Mouse (Mus musculus) hindlimb bud, embryonic 11.5 days (tissue): ENCODE results near the gene Rmdn3.
A peak's percentile ranks its signal among the peaks of the same experiment; 100 is the strongest.

Experiments
- DNase-seq: peaks from one replicate; pipeline ENCODE4 v3.0.0-alpha.2; 2012; ENCODE audit warnings: low read depth, low spot score; ENCODE audit errors: extremely low spot score

Rmdn3 gene

GRCm38 (mm10) chr2:119170282-119170681, 13.4 kb upstream of the Rmdn3 start:
- no peak for DNase-seq

- no peak for DNase-seq
Observed at GRCm38 (mm10) chr2:119167866-119168256, 11.0 kb upstream of the Rmdn3 start.

GRCm38 (mm10) chr2:119166901-119167865, 10.3 kb upstream of the Rmdn3 start, which contains the start of gene Gchfr:
Gchfr (plus strand) TSS chr2:119167773.
- no peak for DNase-seq

- DNase-seq, result no peak
Observed at GRCm38 (mm10) chr2:119165401-119165800, 8.6 kb upstream of the Rmdn3 start.

GRCm38 (mm10) chr2:119163999-119164398, 7.2 kb upstream of the Rmdn3 start:
- no peak for DNase-seq

- no peak for DNase-seq
Observed at GRCm38 (mm10) chr2:119163135-119163534, 6.3 kb upstream of the Rmdn3 start.

GRCm38 (mm10) chr2:119161247-119161646, 4.4 kb upstream of the Rmdn3 start:
- no peak for DNase-seq

- DNase-seq, result no peak
Observed at GRCm38 (mm10) chr2:119157836-119158235, 1.0 kb upstream of the Rmdn3 start.

- no peak for DNase-seq
Observed at GRCm38 (mm10) chr2:119156081-119156680, 653 bp downstream of the Rmdn3 start.

- DNase-seq, result no peak
Observed at GRCm38 (mm10) chr2:119155388-119155787, 1.4 kb downstream of the Rmdn3 start.

- no peak for DNase-seq
Observed at GRCm38 (mm10) chr2:119154683-119155082, 2.2 kb downstream of the Rmdn3 start.

- DNase-seq, result no peak
Observed at GRCm38 (mm10) chr2:119152255-119152654, 4.6 kb downstream of the Rmdn3 start.

- no peak for DNase-seq
Observed at GRCm38 (mm10) chr2:119147775-119148174, 9.1 kb downstream of the Rmdn3 start.

- DNase-seq, result no peak
Observed at GRCm38 (mm10) chr2:119147160-119147678, 9.6 kb downstream of the Rmdn3 start.

GRCm38 (mm10) chr2:119146435-119146834, 10.4 kb downstream of the Rmdn3 start:
- no peak for DNase-seq

- no peak for DNase-seq
Observed at GRCm38 (mm10) chr2:119145199-119145598, 11.6 kb downstream of the Rmdn3 start.

- DNase-seq, result no peak
Observed at GRCm38 (mm10) chr2:119136346-119136898, 20.4 kb downstream of the Rmdn3 start.

- no peak for DNase-seq
Observed at GRCm38 (mm10) chr2:119113121-119113925, 43.5 kb downstream of the Rmdn3 start.

GRCm38 (mm10) chr2:119112438-119113112, 44.3 kb downstream of the Rmdn3 start, which contains the start of gene Rad51:
Rad51 (plus strand) TSS chr2:119112793.
- peak; percentile 85 for DNase-seq

- DNase-seq, result no peak
Observed at GRCm38 (mm10) chr2:119111060-119111459, 45.8 kb downstream of the Rmdn3 start.
